19 mouse cellular contexts compared by ENCODE assay signal in the genomic region with DNA sequence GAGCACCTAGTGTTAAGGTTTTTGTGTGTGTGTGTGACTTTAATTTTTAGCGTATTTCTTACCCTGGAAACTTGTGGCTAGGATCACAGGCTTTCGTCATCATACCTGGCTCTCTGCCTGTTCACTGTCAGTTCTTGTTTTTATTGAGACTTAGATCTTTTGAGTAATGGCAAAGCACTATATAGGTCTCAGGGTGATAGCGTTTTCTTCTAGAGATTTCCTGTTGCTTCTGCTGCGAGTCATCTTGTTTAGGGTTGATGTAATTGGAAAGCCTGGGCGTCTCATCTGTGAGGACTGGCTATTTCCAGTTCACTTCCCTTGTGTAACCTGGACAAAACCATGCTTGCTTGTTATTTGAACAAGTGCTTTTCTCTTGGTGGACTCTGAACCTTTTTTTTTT. TPM values are rescaled to one million over a fixed set of nuclear protein-coding genes. Genes with fewer than 3 reads are reported as not detected.
DNase-seq lines count a peak whose midpoint lies in the region; ATAC-seq and TF ChIP-seq lines count a peak whose summit lies in the region.
"Had no signal": no experiment of that assay in that cellular context is flagged by ENCODE, and none has a peak within 500 bp of the region (broad histone marks: within the 10 kb centered on the region; RNA-seq: fewer than 3 reads in every experiment).

No protein-coding gene starts in this region.

- H3K9ac ChIP-seq in liver, adult 2 months (ENCODE audit: low read depth, low read length), result no peak overlapping the region; the same call in 1 of the 2 replicates
- H3K9ac ChIP-seq in liver, embryonic 12.5 days, result no peak overlapping the region
- H3K9ac ChIP-seq: forebrain, embryonic 12.5 days had no signal

- H3K4me1 ChIP-seq in liver, adult 2 months (ENCODE audit: control insufficient read depth, insufficient read depth, low read length), result peaks cover 17% of the 10 kb centered on the region; the same call in 1 of the 2 replicates
- peaks cover 26% of the 10 kb centered on the region for H3K4me1 ChIP-seq in liver, embryonic 12.5 days
- H3K4me1 ChIP-seq: forebrain, embryonic 12.5 days had no signal

- 7% methylated on average over 5 of the region's 5 CpGs for WGBS in liver, adult 2 months
- WGBS in liver, embryonic 12.5 days (ENCODE audit: insufficient replicate concordance), result 80% methylated on average over 5 of the region's 5 CpGs

- peak; percentile 85 for DNase-seq in liver, adult 2 months (ENCODE audit: extremely low read depth, low read depth, low spot score)
- DNase-seq in MN1 (ENCODE audit: low spot score), result peak; percentile 29
- DNase-seq in adrenal gland, postnatal 25 days, result peak; percentile 34
- peak; percentile 13 for DNase-seq in lung, postnatal 14 days
- no peak for DNase-seq in spleen, adult 18-20 months
- DNase-seq in heart, postnatal 4 days, result no peak
- DNase-seq in B cell, adult 2 months, result no peak
- DNase-seq: gastrocnemius, postnatal 36 days; kidney, postnatal 36 days; right cerebral cortex, postnatal 4 days had no signal

- H3K4me2 ChIP-seq in liver, embryonic 12.5 days, result no peak overlapping the region
- H3K4me2 ChIP-seq: forebrain, embryonic 12.5 days had no signal

- no peak for TF ChIP-seq CTCF in liver, adult 2 months (IDR thresholded peaks at IDR 0.05; ENCODE audit: low read depth, low read length)

- peaks cover 40% of the 10 kb centered on the region for H3K36me3 ChIP-seq in liver, adult 2 months (ENCODE audit: control insufficient read depth, insufficient read depth, low read length)
- H3K36me3 ChIP-seq in liver, embryonic 12.5 days, result peaks cover 81% of the 10 kb centered on the region

- no peak for TF ChIP-seq POLR2A in liver, adult 2 months (IDR thresholded peaks at IDR 0.05; ENCODE audit: extremely low read depth, insufficient read depth, low read length)

- peak overlapping the region; percentile 7; the same call in 1 of the 2 replicates for H3K27ac ChIP-seq in liver, adult 2 months (replicated peaks; ENCODE audit: insufficient read depth, low read depth, low read length)
- H3K27ac ChIP-seq in liver, embryonic 12.5 days, result no peak overlapping the region
- H3K27ac ChIP-seq: forebrain, embryonic 12.5 days had no signal

- H3K27me3 ChIP-seq in liver, adult 2 months (ENCODE audit: control insufficient read depth, insufficient read depth, low read length), result no peaks in the 10 kb centered on the region
- H3K27me3 ChIP-seq in liver, embryonic 12.5 days (replicated peaks), result no peaks in the 10 kb centered on the region
- H3K27me3 ChIP-seq: forebrain, embryonic 12.5 days; megakaryocyte, embryonic 14.5 days had no signal

- no peak overlapping the region for H3K4me3 ChIP-seq in liver, adult 2 months (ENCODE audit: insufficient read depth, low read depth, low read length)
- no peak overlapping the region for H3K4me3 ChIP-seq in liver, embryonic 12.5 days
- H3K4me3 ChIP-seq: forebrain, embryonic 12.5 days; megakaryocyte, embryonic 14.5 days had no signal

- peaks cover 5% of the 10 kb centered on the region; the same call in 1 of the 2 replicates for H3K79me2 ChIP-seq in liver, adult 2 months (ENCODE audit: control insufficient read depth, insufficient read depth, low read length)

- ATAC-seq in liver, embryonic 12.5 days, result no peak

- no peaks in the 10 kb centered on the region for H3K9me3 ChIP-seq in liver, embryonic 12.5 days (replicated peaks)
- H3K9me3 ChIP-seq: forebrain, embryonic 12.5 days; megakaryocyte, embryonic 14.5 days had no signal

RNA-seq across cellular contexts. Expression of a gene that starts 13.5 kb away (rescaled TPM):
- total RNA-seq in liver, adult 2 months (2014; rRNA removed), result not detected in 2 replicates
- not detected in 2 replicates for polyA plus RNA-seq in liver, adult 2 months (2012; rRNA removed)
- polyA plus RNA-seq in liver, embryonic 12.5 days (2016; fragmentation: Nextera tagmentation; extraction: Ambion mirVana), result 2.1 and 2.4 TPM in 2 replicates
- total RNA-seq in adrenal gland, postnatal 25 days (2021), result not detected in 2 replicates
- total RNA-seq in heart, postnatal 4 days (2021), result not detected
- total RNA-seq: adrenal gland, adult 18-20 months; gastrocnemius, postnatal 36 days; left cerebral cortex, postnatal 25 days had no signal
- polyA plus RNA-seq: cerebellum, adult 2 months had no signal

RNA-seq across cellular contexts. Expression of a gene that starts 14.1 kb away (rescaled TPM):
- 93.9 and 95.9 TPM in 2 replicates for total RNA-seq in liver, adult 2 months (2014; rRNA removed)
- polyA plus RNA-seq in liver, adult 2 months (2012; rRNA removed), result 32.5 and 32.7 TPM in 2 replicates
- polyA plus RNA-seq in liver, embryonic 12.5 days (2016; fragmentation: Nextera tagmentation; extraction: Ambion mirVana), result 60.1 and 62.2 TPM in 2 replicates
- total RNA-seq in adrenal gland, postnatal 25 days (2021), result 85.6 and 105 TPM in 2 replicates
- total RNA-seq in heart, postnatal 4 days (2021), result 10 to 100 TPM; 42.6 to 46.6 TPM

RNA-seq across cellular contexts. Expression of a gene that starts 24.0 kb away (rescaled TPM):
- total RNA-seq in liver, adult 2 months (2014; rRNA removed), result 0.40 and 0.65 TPM in 2 replicates
- 0.11 TPM in 1 of 2 replicates, not detected in the other for polyA plus RNA-seq in liver, adult 2 months (2012; rRNA removed)
- not detected in 2 replicates for polyA plus RNA-seq in liver, embryonic 12.5 days (2016; fragmentation: Nextera tagmentation; extraction: Ambion mirVana)
- 0.55 TPM in 1 of 2 replicates, not detected in the other for total RNA-seq in adrenal gland, postnatal 25 days (2021)
- under 1 TPM; 0.17 to 0.29 TPM for total RNA-seq in heart, postnatal 4 days (2021)
- total RNA-seq: ES-E14 had no signal
- polyA plus RNA-seq: forebrain, embryonic 12.5 days; stomach, embryonic 16.5 days had no signal

RNA-seq across cellular contexts. Expression of a gene that starts 26.7 kb away (rescaled TPM):
- total RNA-seq in liver, adult 2 months (2014; rRNA removed), result not detected in 2 replicates
- not detected in 2 replicates for polyA plus RNA-seq in liver, adult 2 months (2012; rRNA removed)
- polyA plus RNA-seq in liver, embryonic 12.5 days (2016; fragmentation: Nextera tagmentation; extraction: Ambion mirVana), result not detected in 2 replicates
- not detected in 2 replicates for total RNA-seq in adrenal gland, postnatal 25 days (2021)
- not detected for total RNA-seq in heart, postnatal 4 days (2021)
- total RNA-seq: adrenal gland, adult 18-20 months; ES-E14; gastrocnemius, postnatal 36 days; left cerebral cortex, postnatal 25 days had no signal
- polyA plus RNA-seq: cerebellum, adult 2 months; forebrain, embryonic 12.5 days; heart, postnatal 0 days; stomach, embryonic 16.5 days had no signal

RNA-seq across cellular contexts. Expression of a gene that starts 28.0 kb away (rescaled TPM):
- 9.5 and 20.7 TPM in 2 replicates for total RNA-seq in liver, adult 2 months (2014; rRNA removed)
- 17.7 and 28.1 TPM in 2 replicates for polyA plus RNA-seq in liver, adult 2 months (2012; rRNA removed)
- polyA plus RNA-seq in liver, embryonic 12.5 days (2016; fragmentation: Nextera tagmentation; extraction: Ambion mirVana), result 10.4 and 13.2 TPM in 2 replicates
- 6.4 and 11.2 TPM in 2 replicates for total RNA-seq in adrenal gland, postnatal 25 days (2021)
- total RNA-seq in heart, postnatal 4 days (2021), result 1 to 10 TPM; 1.2 to 1.8 TPM

Comparison
In these comparisons a context has a peak if more than half of its experiments do, and no peak if none do; other contexts are left out.
1. DNase-seq: peak in liver, adult 2 months (single experiment), MN1 (single experiment), adrenal gland, postnatal 25 days (single experiment) and lung, postnatal 14 days (single experiment); none in spleen, adult 18-20 months (0 of 2), heart, postnatal 4 days (single experiment) and B cell, adult 2 months (0 of 2).